Mouse (Mus musculus): Measurements from ENCODE around the gene Cd53. TPM values are rescaled to one million over a fixed set of nuclear protein-coding genes. Genes with fewer than 3 reads are reported as not detected.
A peak's percentile ranks its signal among the peaks of the same experiment; 100 is the strongest.

Cd53 gene
- polyA plus RNA-seq (2012; rRNA removed), result 15.4 and 29.2 TPM in 2 replicates

- 52% methylated on average over 2 of the region's 2 CpGs for WGBS
- no peak for TF ChIP-seq CTCF (IDR thresholded peaks at IDR 0.05; ENCODE audit: insufficient read depth, low read length)
- TF ChIP-seq POLR2A (IDR thresholded peaks at IDR 0.05; ENCODE audit: borderline replicate concordance, extremely low read depth, low read depth, low read length), result no peak; the same call in 1 of the 2 replicates
These were observed at the start of gene Cd53 for GRCm38 (mm10) chr3:106789930-106790329. TSS of gene Cd53 (minus strand) at chr3:106790149.

DNA sequence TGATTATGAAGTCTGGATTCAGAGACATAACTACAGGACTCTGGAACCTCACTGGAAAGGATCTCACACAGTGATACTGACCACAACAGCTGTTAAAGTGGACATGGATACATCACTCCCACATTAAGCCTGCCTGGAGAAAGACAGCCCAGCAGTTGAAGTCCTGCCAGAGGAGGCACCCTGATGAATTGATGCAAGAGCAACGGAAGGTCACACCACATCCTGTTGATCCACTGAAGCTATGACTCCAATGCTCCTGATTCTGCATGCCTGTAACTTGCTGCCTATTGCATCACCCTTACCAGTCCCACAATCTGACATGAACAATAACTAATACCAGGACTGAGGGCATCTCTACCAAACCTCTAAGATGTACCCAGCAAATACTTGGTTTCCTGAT, 42.2 kb upstream of the Cd53 start:
- no peak for DNase-seq
- TF ChIP-seq CTCF (IDR thresholded peaks at IDR 0.05; ENCODE audit: insufficient read depth, low read length), result no peak
- TF ChIP-seq POLR2A (IDR thresholded peaks at IDR 0.05; ENCODE audit: borderline replicate concordance, extremely low read depth, low read depth, low read length), result no peak
- no peaks in the 10 kb centered on the region for H3K4me1 ChIP-seq (ENCODE audit: control insufficient read depth, insufficient read depth, low read length)
- 48% methylated on average over 1 of the region's 1 CpGs for WGBS
- H3K4me3 ChIP-seq (replicated peaks; ENCODE audit: extremely low read depth, low read depth, low read length), result no peak overlapping the region

More at GRCm38 (mm10) chr3:106789930-106790329, at the start of gene Cd53:
- peak within 1 kb of the TSS; percentile 49 for H3K4me3 ChIP-seq (replicated peaks; ENCODE audit: extremely low read depth, low read depth, low read length)
- no peaks in the 10 kb centered on the region for H3K4me1 ChIP-seq (ENCODE audit: control insufficient read depth, insufficient read depth, low read length)
- DNase-seq, result no peak

DNA sequence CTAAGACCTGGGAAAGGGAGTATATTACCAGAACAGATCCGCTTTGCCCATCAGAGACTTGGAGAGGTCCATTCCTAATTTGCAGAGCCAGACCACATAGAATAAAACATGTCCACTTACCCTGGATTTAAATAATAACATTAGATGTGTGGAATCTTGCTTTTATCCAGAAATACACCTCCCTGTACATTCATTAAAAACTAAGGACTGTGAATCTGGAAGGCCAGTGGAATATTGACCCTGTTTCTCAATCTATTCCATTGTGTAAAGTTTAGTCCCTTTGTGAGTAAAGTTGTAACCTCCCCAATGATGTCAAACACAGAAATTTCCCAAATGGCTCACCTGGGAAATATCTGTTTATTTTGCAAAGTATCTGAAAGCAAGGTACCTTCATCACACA, 36.2 kb upstream of the Cd53 start, which contains the start of gene Olfr266:
Olfr266 (minus strand) TSS at position 101 of the 400 bp plus-strand sequence.
- DNase-seq, result no peak
- no peak within 1 kb of the TSS for H3K4me3 ChIP-seq (replicated peaks; ENCODE audit: extremely low read depth, low read depth, low read length)
- WGBS, result 77% methylated on average over 1 of the region's 1 CpGs
- H3K4me1 ChIP-seq (ENCODE audit: control insufficient read depth, insufficient read depth, low read length), result no peaks in the 10 kb centered on the region
- TF ChIP-seq CTCF (IDR thresholded peaks at IDR 0.05; ENCODE audit: insufficient read depth, low read length), result no peak
- no peak for TF ChIP-seq POLR2A (IDR thresholded peaks at IDR 0.05; ENCODE audit: borderline replicate concordance, extremely low read depth, low read depth, low read length)

- no peak for TF ChIP-seq CTCF (IDR thresholded peaks at IDR 0.05; ENCODE audit: insufficient read depth, low read length)
- no peak for TF ChIP-seq POLR2A (IDR thresholded peaks at IDR 0.05; ENCODE audit: borderline replicate concordance, extremely low read depth, low read depth, low read length)
- no peak for DNase-seq
- Histone ChIP-seq H3K4me3 (replicated peaks; ENCODE audit: extremely low read depth, low read depth, low read length) (no peak overlapping the region), H3K4me1 (ENCODE audit: control insufficient read depth, insufficient read depth, low read length) (no peaks in the 10 kb centered on the region)
- WGBS, result 69% methylated on average over 2 of the region's 2 CpGs
These were observed 27.7 kb upstream of the Cd53 start for GRCm38 (mm10) chr3:106817676-106818075.

- DNase-seq, result no peak
- no peak for TF ChIP-seq CTCF (IDR thresholded peaks at IDR 0.05; ENCODE audit: insufficient read depth, low read length)
- TF ChIP-seq POLR2A (IDR thresholded peaks at IDR 0.05; ENCODE audit: borderline replicate concordance, extremely low read depth, low read depth, low read length), result no peak
- 45% methylated on average over 2 of the region's 2 CpGs for WGBS
- Histone ChIP-seq H3K4me3 (replicated peaks; ENCODE audit: extremely low read depth, low read depth, low read length) (no peak overlapping the region), H3K4me1 (ENCODE audit: control insufficient read depth, insufficient read depth, low read length) (no peaks in the 10 kb centered on the region)
These were observed 19.2 kb upstream of the Cd53 start for GRCm38 (mm10) chr3:106808972-106809695.

DNA sequence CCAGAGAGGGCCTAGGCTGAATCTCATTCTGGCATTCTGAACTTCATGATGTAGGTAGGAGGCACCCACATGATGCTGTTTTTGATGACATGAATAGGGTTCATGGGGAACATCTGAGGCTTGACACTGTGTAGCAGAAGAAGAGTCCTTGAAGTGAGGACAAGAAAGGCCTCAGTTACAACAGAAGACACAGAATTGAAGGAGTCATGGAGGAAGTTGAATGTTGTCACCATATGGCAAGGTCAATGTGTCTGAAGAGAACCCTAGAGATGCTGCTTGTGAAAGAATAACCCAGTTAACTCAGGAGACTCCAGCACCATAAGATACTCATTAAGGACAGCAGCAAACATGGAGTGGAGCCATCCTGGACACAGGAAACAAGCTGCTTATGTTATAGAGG, 8.1 kb upstream of the Cd53 start:
- DNase-seq, result no peak
- Histone ChIP-seq H3K4me3 (replicated peaks; ENCODE audit: extremely low read depth, low read depth, low read length) (no peak overlapping the region), H3K4me1 (ENCODE audit: control insufficient read depth, insufficient read depth, low read length) (no peaks in the 10 kb centered on the region)
- TF ChIP-seq POLR2A (IDR thresholded peaks at IDR 0.05; ENCODE audit: borderline replicate concordance, extremely low read depth, low read depth, low read length), result no peak
- TF ChIP-seq CTCF (IDR thresholded peaks at IDR 0.05; ENCODE audit: insufficient read depth, low read length), result no peak

GRCm38 (mm10) chr3:106788440-106788887, 1.5 kb downstream of the Cd53 start:
- WGBS, result 43% methylated on average over 2 of the region's 2 CpGs
- H3K4me1 ChIP-seq (ENCODE audit: control insufficient read depth, insufficient read depth, low read length), result no peaks in the 10 kb centered on the region
- no peak for DNase-seq
- TF ChIP-seq CTCF (IDR thresholded peaks at IDR 0.05; ENCODE audit: insufficient read depth, low read length) (no peak), POLR2A (IDR thresholded peaks at IDR 0.05; ENCODE audit: borderline replicate concordance, extremely low read depth, low read depth, low read length) (no peak)
- H3K4me3 ChIP-seq (replicated peaks; ENCODE audit: extremely low read depth, low read depth, low read length), result peak overlapping the region; percentile 24

DNA sequence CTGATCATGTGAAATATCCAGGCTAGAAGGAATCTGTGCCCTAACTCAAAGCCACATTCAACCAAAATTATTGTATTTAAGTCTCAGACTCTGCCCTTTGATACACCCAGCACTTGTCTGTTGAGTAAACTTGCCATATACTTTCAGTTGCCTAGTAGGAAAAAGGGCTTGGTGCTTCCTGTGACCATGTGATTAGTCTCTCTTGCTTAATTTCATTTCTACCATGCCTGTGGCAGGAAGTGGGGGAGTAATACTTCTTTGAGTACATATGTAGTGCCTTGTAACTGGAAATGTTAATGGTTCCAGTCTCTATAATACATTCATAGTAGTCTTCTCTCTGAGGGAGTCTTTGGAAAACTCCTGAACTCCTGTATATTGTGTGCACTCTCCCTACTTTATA, 2.0 kb downstream of the Cd53 start:
- Histone ChIP-seq H3K4me3 (replicated peaks; ENCODE audit: extremely low read depth, low read depth, low read length) (peak overlapping the region; percentile 16), H3K4me1 (ENCODE audit: control insufficient read depth, insufficient read depth, low read length) (no peaks in the 10 kb centered on the region)
- no peak for DNase-seq
- TF ChIP-seq POLR2A (IDR thresholded peaks at IDR 0.05; ENCODE audit: borderline replicate concordance, extremely low read depth, low read depth, low read length) (no peak), CTCF (IDR thresholded peaks at IDR 0.05; ENCODE audit: insufficient read depth, low read length) (no peak)

- DNase-seq, result no peak
- no peaks in the 10 kb centered on the region for H3K4me1 ChIP-seq (ENCODE audit: control insufficient read depth, insufficient read depth, low read length)
- no peak for TF ChIP-seq CTCF (IDR thresholded peaks at IDR 0.05; ENCODE audit: insufficient read depth, low read length)
- TF ChIP-seq POLR2A (IDR thresholded peaks at IDR 0.05; ENCODE audit: borderline replicate concordance, extremely low read depth, low read depth, low read length), result no peak
- WGBS, result 62% methylated on average over 3 of the region's 3 CpGs
- H3K4me3 ChIP-seq (replicated peaks; ENCODE audit: extremely low read depth, low read depth, low read length), result no peak overlapping the region
These were observed 4.8 kb downstream of the Cd53 start for GRCm38 (mm10) chr3:106785130-106785529.

DNA sequence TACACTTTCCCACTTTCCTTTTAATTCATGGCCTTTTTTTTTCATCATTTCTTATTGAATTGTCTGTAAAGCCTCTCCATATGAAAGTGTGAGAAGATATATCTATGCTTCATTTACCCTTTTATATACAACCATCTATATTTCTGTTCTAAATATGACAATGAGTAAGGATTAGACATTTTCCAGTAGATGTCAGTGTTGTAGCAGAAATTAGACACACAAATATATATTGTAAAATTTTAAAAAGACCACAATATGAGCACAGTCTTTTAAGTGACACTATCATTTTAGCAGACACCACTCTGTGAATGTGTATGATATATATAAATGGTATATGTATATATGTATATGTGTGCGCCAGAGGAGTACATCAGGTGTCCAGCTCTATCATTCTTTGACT, 18.1 kb downstream of the Cd53 start:
- DNase-seq, result no peak
- TF ChIP-seq CTCF (IDR thresholded peaks at IDR 0.05; ENCODE audit: insufficient read depth, low read length) (no peak), POLR2A (IDR thresholded peaks at IDR 0.05; ENCODE audit: borderline replicate concordance, extremely low read depth, low read depth, low read length) (no peak)
- WGBS, result 76% methylated on average over 1 of the region's 1 CpGs
- Histone ChIP-seq H3K4me1 (ENCODE audit: control insufficient read depth, insufficient read depth, low read length) (no peaks in the 10 kb centered on the region; the same call in 1 of the 2 replicates), H3K4me3 (replicated peaks; ENCODE audit: extremely low read depth, low read depth, low read length) (no peak overlapping the region)
